Comparison of ENCODE assay signal across 9 mouse cellular contexts in genomic region chr3:116127836-116128235, GRCm38 (mm10). TPM values are rescaled to one million over a fixed set of nuclear protein-coding genes. Genes with fewer than 3 reads are reported as not detected.
DNase-seq lines count a peak whose midpoint lies in the region; ATAC-seq lines count a peak whose summit lies in the region.
"Had no signal": no experiment of that assay in that cellular context is flagged by ENCODE, and none has a peak within 500 bp of the region (broad histone marks: within the 10 kb centered on the region; RNA-seq: fewer than 3 reads in every experiment).

No protein-coding gene starts in this region.

- peak overlapping the region; percentile 51 for H3K4me3 ChIP-seq in erythroblast, embryonic 14.5 days (replicated peaks)
- H3K4me3 ChIP-seq in neural tube, embryonic 11.5 days (ENCODE audit: low read depth, low read length) = peak overlapping the region; percentile 27
- peak overlapping the region; percentile 43 for H3K4me3 ChIP-seq in liver, embryonic 11.5 days (ENCODE audit: low read depth, low read length)
- peak overlapping the region; percentile 51 for H3K4me3 ChIP-seq in stomach, embryonic 16.5 days (replicated peaks; ENCODE audit: low read length)

- no peaks in the 10 kb centered on the region for H3K27me3 ChIP-seq in erythroblast, embryonic 14.5 days (ENCODE audit: control insufficient read depth)
- H3K27me3 ChIP-seq in neural tube, embryonic 11.5 days (ENCODE audit: control insufficient read depth, insufficient read depth, low read length) = no peaks in the 10 kb centered on the region
- H3K27me3 ChIP-seq in liver, embryonic 11.5 days (replicated peaks; ENCODE audit: control insufficient read depth, insufficient read depth, low read length) = no peaks in the 10 kb centered on the region
- H3K27me3 ChIP-seq in stomach, embryonic 16.5 days (ENCODE audit: control insufficient read depth, insufficient read depth, low read length) = no peaks in the 10 kb centered on the region

- WGBS in neural tube, embryonic 11.5 days = 78% methylated on average over 3 of the region's 3 CpGs
- WGBS in liver, embryonic 11.5 days = 63% methylated on average over 3 of the region's 3 CpGs
- 44% methylated on average over 3 of the region's 3 CpGs for WGBS in stomach, embryonic 16.5 days

- peak overlapping the region; percentile 25 for H3K4me2 ChIP-seq in neural tube, embryonic 11.5 days (ENCODE audit: low read depth)
- H3K4me2 ChIP-seq in liver, embryonic 11.5 days = peak overlapping the region; percentile 58
- peak overlapping the region; percentile 49 for H3K4me2 ChIP-seq in stomach, embryonic 16.5 days (ENCODE audit: low read depth, low read length)

- no peaks in the 10 kb centered on the region for H3K4me1 ChIP-seq in erythroblast, embryonic 14.5 days (ENCODE audit: control insufficient read depth)
- peaks cover 2% of the 10 kb centered on the region; the same call in 1 of the 2 replicates for H3K4me1 ChIP-seq in neural tube, embryonic 11.5 days (ENCODE audit: control insufficient read depth, insufficient read depth, low read length)
- no peaks in the 10 kb centered on the region; the same call in 1 of the 2 replicates for H3K4me1 ChIP-seq in liver, embryonic 11.5 days (replicated peaks; ENCODE audit: control insufficient read depth, insufficient read depth, low read length)
- H3K4me1 ChIP-seq in stomach, embryonic 16.5 days (ENCODE audit: control insufficient read depth, insufficient read depth, low read length) = 0 out of 2 replicates have a peak, but pooled peaks cover 12% of the 10 kb centered on the region

- peaks cover 3% of the 10 kb centered on the region; the same call in 1 of the 2 replicates for H3K36me3 ChIP-seq in erythroblast, embryonic 14.5 days (ENCODE audit: control insufficient read depth)
- no peaks in the 10 kb centered on the region for H3K36me3 ChIP-seq in neural tube, embryonic 11.5 days (ENCODE audit: control insufficient read depth, insufficient read depth, low read length)
- peaks cover 2% of the 10 kb centered on the region; the same call in 1 of the 2 replicates for H3K36me3 ChIP-seq in liver, embryonic 11.5 days (ENCODE audit: control insufficient read depth, insufficient read depth, low read length)
- H3K36me3 ChIP-seq in stomach, embryonic 16.5 days (ENCODE audit: control insufficient read depth, insufficient read depth, low read length) = 0 out of 2 replicates have a peak, but pooled peaks cover 5% of the 10 kb centered on the region

- DNase-seq in neural tube, embryonic 11.5 days (ENCODE audit: low spot score) = no peak
- DNase-seq in neural tube, embryonic 10.5 days (ENCODE audit: extremely low spot score, low spot score) = no peak
- no peak for DNase-seq in liver, embryonic 11.5 days (ENCODE audit: low spot score)
- DNase-seq in layer of hippocampus, adult 9-10 months (ENCODE audit: low spot score) = no peak
- no peak for DNase-seq in thymus, adult 18-20 months
- DNase-seq: kidney, postnatal 10 days had no signal

- no peak overlapping the region for H3K27ac ChIP-seq in neural tube, embryonic 11.5 days (ENCODE audit: low read depth, low read length)
- no peak overlapping the region for H3K27ac ChIP-seq in liver, embryonic 11.5 days (ENCODE audit: low read depth, low read length)
- H3K27ac ChIP-seq in stomach, embryonic 16.5 days (ENCODE audit: low read length) = no peak overlapping the region

- no peak overlapping the region; the same call in 1 of the 2 replicates for H3K9ac ChIP-seq in neural tube, embryonic 11.5 days (ENCODE audit: low read length)
- H3K9ac ChIP-seq in liver, embryonic 11.5 days (ENCODE audit: low read depth, low read length) = peak overlapping the region; percentile 40; the same call in 1 of the 2 replicates
- no peak overlapping the region for H3K9ac ChIP-seq in stomach, embryonic 16.5 days (ENCODE audit: low read length)

- ATAC-seq in erythroblast, adult 5-6 weeks (replicated peaks; ENCODE audit: low FRiP score, poor library complexity, severe bottlenecking) = no peak
- no peak for ATAC-seq in neural tube, embryonic 11.5 days (ENCODE audit: insufficient read depth, low FRiP score, low TSS enrichment)
- no peak for ATAC-seq in liver, embryonic 11.5 days (replicated peaks; ENCODE audit: low FRiP score)
- ATAC-seq in stomach, embryonic 16.5 days (ENCODE audit: insufficient read depth, low FRiP score) = no peak

- H3K9me3 ChIP-seq in erythroblast, embryonic 14.5 days (ENCODE audit: control insufficient read depth, low read length) = no peaks in the 10 kb centered on the region
- no peaks in the 10 kb centered on the region for H3K9me3 ChIP-seq in neural tube, embryonic 11.5 days (ENCODE audit: control insufficient read depth, low read length)
- H3K9me3 ChIP-seq in liver, embryonic 11.5 days (ENCODE audit: control insufficient read depth, low read length) = no peaks in the 10 kb centered on the region
- no peaks in the 10 kb centered on the region for H3K9me3 ChIP-seq in stomach, embryonic 16.5 days (replicated peaks; ENCODE audit: control insufficient read depth, low read length)

RNA-seq across cellular contexts. Expression of gene Vcam1, which starts 1.7 kb away (rescaled TPM):
- 0.02 and 0.16 TPM in 2 replicates for polyA plus RNA-seq in erythroblast, embryonic 14.5 days (2012)
- total RNA-seq in erythroblast, adult 5-6 weeks (2015; ENCODE audit: low replicate concordance) = 102 and 106 TPM in 2 replicates
- total RNA-seq in erythroblast, adult 5-6 weeks (2017; ENCODE audit: low replicate concordance) = 63.5 and 65.1 TPM in 2 replicates
- polyA plus RNA-seq in neural tube, embryonic 11.5 days (2014; fragmentation: Nextera tagmentation; extraction: Ambion mirVana) = 38.0 and 43.5 TPM in 2 replicates
- polyA plus RNA-seq in liver, embryonic 11.5 days (2014; fragmentation: Nextera tagmentation; extraction: Ambion mirVana) = 64.3 and 67.4 TPM in 2 replicates
- 63.3 and 65.7 TPM in 2 replicates for polyA plus RNA-seq in stomach, embryonic 16.5 days (2015; fragmentation: Nextera tagmentation; extraction: Ambion mirVana)

Comparison
In these comparisons a context has a peak if more than half of its experiments do, and no peak if none do; other contexts are left out.
1. RNA of gene Vcam1, which starts 1.7 kb away (polyA plus RNA-seq): 64.3 to 67.4 TPM in liver, embryonic 11.5 days, 63.3 to 65.7 TPM in stomach, embryonic 16.5 days and 38.0 to 43.5 TPM in neural tube, embryonic 11.5 days; 0.02 to 0.16 TPM in erythroblast, embryonic 14.5 days; every median in the first group is over 10 times any median in the second.
2. Peak in every context shown above with its lines, with median percentiles within 50 percentile points of each other: H3K4me3 ChIP-seq and H3K4me2 ChIP-seq.